Comparison of ENCODE assay signal across 8 mouse cellular contexts in genomic region chr6:120822937-120823614, GRCm38 (mm10). TPM values are rescaled to one million over a fixed set of nuclear protein-coding genes. Genes with fewer than 3 reads are reported as not detected.
DNase-seq lines count a peak whose midpoint lies in the region; ATAC-seq lines count a peak whose summit lies in the region.

No protein-coding gene starts in this region.

- peaks cover 15% of the 10 kb centered on the region for H3K36me3 ChIP-seq in embryonic facial prominence, embryonic 10.5 days (replicated peaks)
- peaks cover 4% of the 10 kb centered on the region for H3K36me3 ChIP-seq in hindbrain, embryonic 16.5 days (ENCODE audit: control insufficient read depth, insufficient read depth, low read length)
- H3K36me3 ChIP-seq in liver, embryonic 16.5 days (ENCODE audit: control insufficient read depth, insufficient read depth), result peaks cover 14% of the 10 kb centered on the region
- H3K36me3 ChIP-seq in stomach, embryonic 14.5 days (ENCODE audit: control insufficient read depth, insufficient read depth, low read length), result peaks cover 7% of the 10 kb centered on the region; the same call in 1 of the 2 replicates

- H3K27me3 ChIP-seq in embryonic facial prominence, embryonic 10.5 days (replicated peaks; ENCODE audit: low read depth, poor library complexity, severe bottlenecking), result no peaks in the 10 kb centered on the region
- H3K27me3 ChIP-seq in hindbrain, embryonic 16.5 days (replicated peaks; ENCODE audit: control insufficient read depth, insufficient read depth, low read length), result no peaks in the 10 kb centered on the region
- no peaks in the 10 kb centered on the region for H3K27me3 ChIP-seq in liver, embryonic 16.5 days (ENCODE audit: control insufficient read depth, insufficient read depth, low read depth, low read length)
- H3K27me3 ChIP-seq in stomach, embryonic 14.5 days (ENCODE audit: control insufficient read depth, insufficient read depth, low read length), result no peaks in the 10 kb centered on the region

- H3K4me2 ChIP-seq in hindbrain, embryonic 16.5 days (ENCODE audit: low read length), result peak overlapping the region; percentile 51
- H3K4me2 ChIP-seq in liver, embryonic 16.5 days (ENCODE audit: low read depth, low read length), result peak overlapping the region; percentile 72
- 0 out of 2 replicates have a peak overlapping the region, but pooled peaks have one; percentile 29 for H3K4me2 ChIP-seq in stomach, embryonic 14.5 days (replicated peaks; ENCODE audit: low read depth, low read length)

- H3K4me3 ChIP-seq in embryonic facial prominence, embryonic 10.5 days, result peak overlapping the region; percentile 96
- H3K4me3 ChIP-seq in hindbrain, embryonic 16.5 days (ENCODE audit: low read length), result peak overlapping the region; percentile 99
- peak overlapping the region; percentile 98 for H3K4me3 ChIP-seq in liver, embryonic 16.5 days (ENCODE audit: low read depth, low read length)
- peak overlapping the region; percentile 91 for H3K4me3 ChIP-seq in stomach, embryonic 14.5 days (ENCODE audit: low read depth, low read length)

- no peak overlapping the region for H3K9ac ChIP-seq in hindbrain, embryonic 16.5 days (ENCODE audit: low read depth, low read length)
- peak overlapping the region; percentile 53; the same call in 1 of the 2 replicates for H3K9ac ChIP-seq in liver, embryonic 16.5 days (ENCODE audit: low read depth, low read length)
- H3K9ac ChIP-seq in stomach, embryonic 14.5 days (replicated peaks; ENCODE audit: low read depth, low read length), result no peak overlapping the region

- H3K4me1 ChIP-seq in embryonic facial prominence, embryonic 10.5 days, result peaks cover 10% of the 10 kb centered on the region
- H3K4me1 ChIP-seq in hindbrain, embryonic 16.5 days (ENCODE audit: control insufficient read depth, insufficient read depth, low read depth, low read length), result peaks cover 13% of the 10 kb centered on the region
- H3K4me1 ChIP-seq in liver, embryonic 16.5 days (ENCODE audit: control insufficient read depth, low read depth, low read length), result peaks cover 27% of the 10 kb centered on the region
- peaks cover 7% of the 10 kb centered on the region; the same call in 1 of the 2 replicates for H3K4me1 ChIP-seq in stomach, embryonic 14.5 days (ENCODE audit: control insufficient read depth, insufficient read depth, low read length)

- no peaks in the 10 kb centered on the region for H3K9me3 ChIP-seq in embryonic facial prominence, embryonic 10.5 days
- H3K9me3 ChIP-seq in hindbrain, embryonic 16.5 days (ENCODE audit: control insufficient read depth, low read length), result no peaks in the 10 kb centered on the region
- no peaks in the 10 kb centered on the region for H3K9me3 ChIP-seq in liver, embryonic 16.5 days (replicated peaks; ENCODE audit: control insufficient read depth, low read length)
- no peaks in the 10 kb centered on the region for H3K9me3 ChIP-seq in stomach, embryonic 14.5 days (ENCODE audit: control insufficient read depth, low read depth, low read length)

- DNase-seq in thymus, postnatal 4 days, result peak; percentile 26
- no peak for DNase-seq in thymus, postnatal 36 days
- no peak for DNase-seq in embryonic facial prominence, embryonic 10.5 days (ENCODE audit: low spot score)
- DNase-seq in frontal cortex, postnatal 10 days (ENCODE audit: low spot score in 2 of 2), result no peak
- DNase-seq in layer of hippocampus, postnatal 10 days (ENCODE audit: low spot score in 2 of 2), result no peak

- H3K27ac ChIP-seq in embryonic facial prominence, embryonic 10.5 days (replicated peaks), result peak overlapping the region; percentile 89
- H3K27ac ChIP-seq in hindbrain, embryonic 16.5 days (ENCODE audit: low read depth, low read length), result peak overlapping the region; percentile 66; the same call in 1 of the 2 replicates
- peak overlapping the region; percentile 98 for H3K27ac ChIP-seq in liver, embryonic 16.5 days (ENCODE audit: low read length)
- H3K27ac ChIP-seq in stomach, embryonic 14.5 days (ENCODE audit: low read length), result peak overlapping the region; percentile 21; the same call in 1 of the 2 replicates

- whole genome bisulfite sequencing in embryonic facial prominence, embryonic 10.5 days, result 82% methylated on average over 10 of the region's 10 CpGs
- WGBS in hindbrain, embryonic 16.5 days, result 66% methylated on average over 10 of the region's 10 CpGs
- WGBS in liver, embryonic 16.5 days (ENCODE audit: insufficient replicate concordance), result 44% methylated on average over 10 of the region's 10 CpGs
- 67% methylated on average over 10 of the region's 10 CpGs for WGBS in stomach, embryonic 14.5 days

- ATAC-seq in hindbrain, embryonic 16.5 days, result peak; percentile 46
- ATAC-seq in liver, embryonic 16.5 days (ENCODE audit: low read depth), result peak; percentile 26; the same call in 1 of the 2 replicates
- ATAC-seq in stomach, embryonic 14.5 days (ENCODE audit: insufficient number of reproducible peaks, insufficient read depth, low FRiP score, low read depth), result no peak

RNA-seq across cellular contexts. Expression of gene Atp6v1e1, which starts 0.5 kb away (rescaled TPM):
- 116 and 117 TPM in 2 replicates for polyA plus RNA-seq in embryonic facial prominence, embryonic 10.5 days (2016; fragmentation: Nextera tagmentation; extraction: Ambion mirVana)
- polyA plus RNA-seq in hindbrain, embryonic 16.5 days (2015; fragmentation: Nextera tagmentation; extraction: Ambion mirVana), result 290 and 313 TPM in 2 replicates
- 171 and 172 TPM in 2 replicates for polyA plus RNA-seq in liver, embryonic 16.5 days (2015; fragmentation: Nextera tagmentation; extraction: Ambion mirVana)
- polyA plus RNA-seq in stomach, embryonic 14.5 days (2014; fragmentation: Nextera tagmentation; extraction: Ambion mirVana), result 125 and 128 TPM in 2 replicates
- total RNA-seq in layer of hippocampus, postnatal 10 days (2021), result 100 to 1,000 TPM; 355 to 367 TPM

RNA-seq across cellular contexts. Expression of gene Bcl2l13, which starts 12.9 kb away (rescaled TPM):
- 45.1 and 49.7 TPM in 2 replicates for polyA plus RNA-seq in embryonic facial prominence, embryonic 10.5 days (2016; fragmentation: Nextera tagmentation; extraction: Ambion mirVana)
- 27.2 and 27.3 TPM in 2 replicates for polyA plus RNA-seq in hindbrain, embryonic 16.5 days (2015; fragmentation: Nextera tagmentation; extraction: Ambion mirVana)
- polyA plus RNA-seq in liver, embryonic 16.5 days (2015; fragmentation: Nextera tagmentation; extraction: Ambion mirVana), result 34.7 and 35.7 TPM in 2 replicates
- polyA plus RNA-seq in stomach, embryonic 14.5 days (2014; fragmentation: Nextera tagmentation; extraction: Ambion mirVana), result 23.9 and 29.5 TPM in 2 replicates
- total RNA-seq in layer of hippocampus, postnatal 10 days (2021), result 10 to 100 TPM; 45.1 to 52.0 TPM

RNA-seq across cellular contexts. Expression of gene Slc25a18, which starts 49.7 kb away (rescaled TPM):
- polyA plus RNA-seq in embryonic facial prominence, embryonic 10.5 days (2016; fragmentation: Nextera tagmentation; extraction: Ambion mirVana), result 0.20 and 0.28 TPM in 2 replicates
- polyA plus RNA-seq in hindbrain, embryonic 16.5 days (2015; fragmentation: Nextera tagmentation; extraction: Ambion mirVana), result 28.4 and 35.8 TPM in 2 replicates
- polyA plus RNA-seq in liver, embryonic 16.5 days (2015; fragmentation: Nextera tagmentation; extraction: Ambion mirVana), result 0.11 and 0.17 TPM in 2 replicates
- 0.20 TPM in 1 of 2 replicates, not detected in the other for polyA plus RNA-seq in stomach, embryonic 14.5 days (2014; fragmentation: Nextera tagmentation; extraction: Ambion mirVana)
- total RNA-seq in layer of hippocampus, postnatal 10 days (2021), result 10 to 100 TPM; 42.8 to 46.3 TPM

Comparison
In these comparisons a context has a peak if more than half of its experiments do, and no peak if none do; other contexts are left out.
1. H3K27ac ChIP-seq: peak in every context shown above with its lines; median percentile 98 in liver, embryonic 16.5 days; 89 in embryonic facial prominence, embryonic 10.5 days; 66 in hindbrain, embryonic 16.5 days; 21 in stomach, embryonic 14.5 days.
2. RNA of gene Slc25a18, which starts 49.7 kb away (polyA plus RNA-seq): 28.4 to 35.8 TPM in hindbrain, embryonic 16.5 days; 0.20 TPM in stomach, embryonic 14.5 days, 0.20 to 0.28 TPM in embryonic facial prominence, embryonic 10.5 days and 0.11 to 0.17 TPM in liver, embryonic 16.5 days; every median in the first group is over 10 times any median in the second.
3. Peak in every context shown above with its lines, with median percentiles within 50 percentile points of each other: H3K4me3 ChIP-seq and H3K4me2 ChIP-seq.